Mouse (Mus musculus): ENCODE results near the gene Card19. TPM values are rescaled to one million over a fixed set of nuclear protein-coding genes. Genes with fewer than 3 reads are reported as not detected.

Gene Card19
- polyA plus RNA-seq, 1 experiment from 2014 or later = 34.4 TPM

DNA sequence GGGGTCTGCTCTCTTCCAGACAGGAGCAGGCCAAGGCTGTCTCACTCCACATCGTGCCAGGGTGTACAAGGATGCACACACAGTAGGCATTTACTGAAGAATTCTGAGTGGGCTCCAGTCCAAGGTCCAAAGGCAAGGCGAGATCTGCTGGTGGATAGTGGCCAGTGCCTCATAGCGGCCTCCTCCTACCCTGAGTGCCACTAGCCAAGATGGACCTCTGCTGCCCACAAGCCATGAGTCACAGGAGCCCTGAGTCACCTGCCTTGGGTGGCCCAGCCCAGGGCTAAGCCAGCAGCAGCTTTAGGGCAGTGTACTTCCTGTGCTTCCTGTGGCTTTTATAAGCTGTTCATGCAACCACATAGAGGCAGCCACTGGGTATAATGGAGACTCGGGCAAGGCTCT, 2.3 kb downstream of the Card19 start:
- Histone ChIP-seq H3K4me1 (ENCODE audit: control insufficient read depth, insufficient read depth, low read length) (peaks cover 2% of the 10 kb centered on the region; the same call in 1 of the 2 replicates), H3K36me3 (replicated peaks; ENCODE audit: control insufficient read depth, insufficient read depth, low read depth, low read length) (no peaks in the 10 kb centered on the region), H3K4me3 (ENCODE audit: low read depth, low read length) (no peak overlapping the region), H3K9ac (replicated peaks; ENCODE audit: low read length) (no peak overlapping the region), H3K9me3 (replicated peaks; ENCODE audit: control insufficient read depth, low read length) (no peaks in the 10 kb centered on the region), H3K27ac (replicated peaks; ENCODE audit: low read depth, low read length) (no peak overlapping the region), H3K4me2 (ENCODE audit: low read depth, low read length) (no peak overlapping the region), H3K27me3 (ENCODE audit: control insufficient read depth, insufficient read depth, low read length) (no peaks in the 10 kb centered on the region)
- ATAC-seq (replicated peaks; ENCODE audit: insufficient number of reproducible peaks, low FRiP score, low TSS enrichment, low read depth) (no peak), DNase-seq (ENCODE audit: low spot score) (no peak)
- 73% methylated on average over 4 of the region's 4 CpGs for WGBS

DNA sequence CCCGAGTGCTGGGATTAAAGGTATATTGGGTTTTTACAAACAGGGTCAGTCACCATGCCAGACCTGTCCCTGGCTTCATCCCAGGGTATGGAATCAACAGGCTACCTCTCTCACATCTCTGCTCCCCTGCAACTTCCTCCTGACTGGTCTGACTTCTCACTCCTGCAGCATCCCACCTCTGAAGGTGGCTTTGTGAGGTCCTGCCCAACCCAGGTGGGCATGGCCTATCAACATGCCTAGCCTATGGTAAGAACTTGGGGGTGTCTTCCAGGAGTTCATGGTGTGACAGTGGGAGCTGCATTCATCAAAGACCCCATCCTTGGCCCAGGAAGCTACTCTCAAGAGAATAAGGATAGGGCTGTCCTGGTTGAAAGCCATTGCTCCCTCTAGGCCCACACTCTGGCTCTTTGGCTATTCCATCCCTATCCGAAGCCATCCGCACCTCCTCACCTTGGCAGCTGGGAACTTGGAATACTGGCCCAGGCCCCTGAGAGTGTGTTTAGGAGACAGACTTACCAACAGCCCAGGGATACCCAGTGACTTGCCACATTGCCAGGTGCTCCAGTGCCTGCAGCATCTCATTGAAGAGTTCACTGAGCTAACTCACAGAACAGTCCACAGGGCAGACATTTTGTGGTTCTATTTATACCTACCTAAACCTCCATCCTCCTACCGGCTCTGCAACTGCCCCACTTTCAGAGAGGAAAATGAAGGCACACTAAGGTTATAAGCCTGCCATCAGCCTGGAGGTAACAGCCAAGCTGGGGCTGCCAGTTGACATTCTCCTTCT, 2.9 kb downstream of the Card19 start:
- ATAC-seq (replicated peaks; ENCODE audit: insufficient number of reproducible peaks, low FRiP score, low TSS enrichment, low read depth) = no peak
- WGBS = 81% methylated on average over 4 of the region's 4 CpGs
- no peak for DNase-seq (ENCODE audit: low spot score)
- Histone ChIP-seq H3K9ac (replicated peaks; ENCODE audit: low read length) (no peak overlapping the region), H3K27me3 (ENCODE audit: control insufficient read depth, insufficient read depth, low read length) (no peaks in the 10 kb centered on the region), H3K9me3 (replicated peaks; ENCODE audit: control insufficient read depth, low read length) (no peaks in the 10 kb centered on the region), H3K36me3 (replicated peaks; ENCODE audit: control insufficient read depth, insufficient read depth, low read depth, low read length) (no peaks in the 10 kb centered on the region), H3K4me1 (ENCODE audit: control insufficient read depth, insufficient read depth, low read length) (peaks cover 2% of the 10 kb centered on the region; the same call in 1 of the 2 replicates), H3K27ac (replicated peaks; ENCODE audit: low read depth, low read length) (no peak overlapping the region), H3K4me3 (ENCODE audit: low read depth, low read length) (no peak overlapping the region), H3K4me2 (ENCODE audit: low read depth, low read length) (no peak overlapping the region)

DNA sequence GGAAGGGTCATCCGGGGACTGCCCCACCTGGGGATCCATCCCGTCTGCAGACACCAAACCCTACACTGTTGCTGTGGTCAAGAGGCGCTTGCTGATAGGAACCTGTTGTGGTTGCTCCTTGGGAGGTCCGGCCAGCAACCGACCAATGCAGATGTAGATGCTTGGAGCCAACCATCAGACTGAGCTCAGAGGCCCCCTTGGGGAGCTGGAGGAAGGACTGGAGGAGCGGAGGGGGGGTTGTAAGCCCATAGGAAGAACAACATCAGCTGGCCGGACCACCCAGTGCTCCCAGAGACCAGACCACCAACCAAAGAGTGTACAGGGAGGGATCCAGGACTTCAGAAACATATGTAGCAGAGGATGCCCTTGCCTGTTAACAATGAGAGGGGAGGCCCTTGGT, 6.5 kb downstream of the Card19 start:
- no peaks in the 10 kb centered on the region for H3K36me3 ChIP-seq (replicated peaks; ENCODE audit: control insufficient read depth, insufficient read depth, low read depth, low read length)
- H3K4me2 ChIP-seq (ENCODE audit: low read depth, low read length) = no peak overlapping the region
- no peak overlapping the region for H3K4me3 ChIP-seq (ENCODE audit: low read depth, low read length)
- DNase-seq (ENCODE audit: low spot score) (no peak), ATAC-seq (replicated peaks; ENCODE audit: insufficient number of reproducible peaks, low FRiP score, low TSS enrichment, low read depth) (no peak)
- H3K9ac ChIP-seq (replicated peaks; ENCODE audit: low read length) = no peak overlapping the region
- no peak overlapping the region for H3K27ac ChIP-seq (replicated peaks; ENCODE audit: low read depth, low read length)
- H3K27me3 ChIP-seq (ENCODE audit: control insufficient read depth, insufficient read depth, low read length) = no peaks in the 10 kb centered on the region
- WGBS = 65% methylated on average over 7 of the region's 7 CpGs
- no peaks in the 10 kb centered on the region for H3K9me3 ChIP-seq (replicated peaks; ENCODE audit: control insufficient read depth, low read length)
- H3K4me1 ChIP-seq (ENCODE audit: control insufficient read depth, insufficient read depth, low read length) = no peaks in the 10 kb centered on the region

GRCm38 (mm10) chr13:49206341-49206740, 9.5 kb downstream of the Card19 start:
- H3K27ac ChIP-seq (replicated peaks; ENCODE audit: low read depth, low read length) = no peak overlapping the region
- no peaks in the 10 kb centered on the region for H3K9me3 ChIP-seq (replicated peaks; ENCODE audit: control insufficient read depth, low read length)
- H3K36me3 ChIP-seq (replicated peaks; ENCODE audit: control insufficient read depth, insufficient read depth, low read depth, low read length) = no peaks in the 10 kb centered on the region
- no peak overlapping the region for H3K4me3 ChIP-seq (ENCODE audit: low read depth, low read length)
- DNase-seq (ENCODE audit: low spot score) (no peak), ATAC-seq (replicated peaks; ENCODE audit: insufficient number of reproducible peaks, low FRiP score, low TSS enrichment, low read depth) (0 out of 2 replicates have a peak, but pooled peaks have one; percentile 2)
- 92% methylated on average over 2 of the region's 2 CpGs for WGBS
- no peaks in the 10 kb centered on the region for H3K4me1 ChIP-seq (ENCODE audit: control insufficient read depth, insufficient read depth, low read length)
- H3K4me2 ChIP-seq (ENCODE audit: low read depth, low read length) = no peak overlapping the region
- H3K27me3 ChIP-seq (ENCODE audit: control insufficient read depth, insufficient read depth, low read length) = no peaks in the 10 kb centered on the region
- H3K9ac ChIP-seq (replicated peaks; ENCODE audit: low read length) = no peak overlapping the region

DNA sequence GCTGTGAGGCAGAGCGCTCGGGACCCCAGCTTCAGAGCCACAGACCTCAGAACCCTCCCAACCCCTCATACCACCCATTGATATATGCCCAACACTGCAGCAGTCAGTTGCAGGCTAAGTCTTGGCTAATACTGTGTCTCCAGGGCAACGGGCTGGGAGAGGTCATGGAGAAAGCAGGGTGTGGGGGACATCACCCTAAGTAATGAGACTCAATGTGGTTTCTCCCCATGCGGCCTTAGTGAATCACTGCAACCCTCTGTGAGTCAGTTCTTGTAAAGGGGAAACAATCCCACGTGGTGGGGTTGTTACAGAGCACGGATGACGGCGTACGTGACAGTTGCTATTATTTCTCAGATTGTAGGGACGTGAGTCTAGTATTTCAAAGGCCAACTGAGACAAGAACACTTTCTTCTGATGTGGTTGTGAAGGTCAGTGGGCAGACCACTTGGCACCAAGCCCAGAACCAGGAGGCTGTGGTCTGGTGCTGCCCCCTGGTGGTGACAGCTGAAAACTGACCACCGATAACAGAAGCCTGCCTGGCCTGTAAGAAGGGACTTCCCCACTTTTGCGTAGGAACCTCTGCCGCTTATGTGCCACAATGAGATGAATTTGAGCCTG, 10.3 kb downstream of the Card19 start:
- Histone ChIP-seq H3K4me3 (ENCODE audit: low read depth, low read length) (no peak overlapping the region), H3K9ac (replicated peaks; ENCODE audit: low read length) (no peak overlapping the region), H3K4me1 (ENCODE audit: control insufficient read depth, insufficient read depth, low read length) (no peaks in the 10 kb centered on the region), H3K9me3 (replicated peaks; ENCODE audit: control insufficient read depth, low read length) (no peaks in the 10 kb centered on the region), H3K27ac (replicated peaks; ENCODE audit: low read depth, low read length) (no peak overlapping the region), H3K36me3 (replicated peaks; ENCODE audit: control insufficient read depth, insufficient read depth, low read depth, low read length) (no peaks in the 10 kb centered on the region), H3K4me2 (ENCODE audit: low read depth, low read length) (no peak overlapping the region), H3K27me3 (ENCODE audit: control insufficient read depth, insufficient read depth, low read length) (no peaks in the 10 kb centered on the region)
- ATAC-seq (replicated peaks; ENCODE audit: insufficient number of reproducible peaks, low FRiP score, low TSS enrichment, low read depth) (0 out of 2 replicates have a peak, but pooled peaks have one; percentile 22), DNase-seq (ENCODE audit: low spot score) (peak; percentile 80)
- 52% methylated on average over 13 of the region's 13 CpGs for WGBS

- ATAC-seq (replicated peaks; ENCODE audit: insufficient number of reproducible peaks, low FRiP score, low TSS enrichment, low read depth) (no peak), DNase-seq (ENCODE audit: low spot score) (no peak)
- no peaks in the 10 kb centered on the region for H3K4me1 ChIP-seq (ENCODE audit: control insufficient read depth, insufficient read depth, low read length)
- H3K9me3 ChIP-seq (replicated peaks; ENCODE audit: control insufficient read depth, low read length) = no peaks in the 10 kb centered on the region
- no peak overlapping the region for H3K4me3 ChIP-seq (ENCODE audit: low read depth, low read length)
- no peak overlapping the region for H3K9ac ChIP-seq (replicated peaks; ENCODE audit: low read length)
- no peak overlapping the region for H3K27ac ChIP-seq (replicated peaks; ENCODE audit: low read depth, low read length)
- H3K4me2 ChIP-seq (ENCODE audit: low read depth, low read length) = no peak overlapping the region
- WGBS = 91% methylated on average over 7 of the region's 7 CpGs
- no peaks in the 10 kb centered on the region for H3K36me3 ChIP-seq (replicated peaks; ENCODE audit: control insufficient read depth, insufficient read depth, low read depth, low read length)
- no peaks in the 10 kb centered on the region for H3K27me3 ChIP-seq (ENCODE audit: control insufficient read depth, insufficient read depth, low read length)
Measured at GRCm38 (mm10) chr13:49202556-49202955, 13.3 kb downstream of the Card19 start.

DNA sequence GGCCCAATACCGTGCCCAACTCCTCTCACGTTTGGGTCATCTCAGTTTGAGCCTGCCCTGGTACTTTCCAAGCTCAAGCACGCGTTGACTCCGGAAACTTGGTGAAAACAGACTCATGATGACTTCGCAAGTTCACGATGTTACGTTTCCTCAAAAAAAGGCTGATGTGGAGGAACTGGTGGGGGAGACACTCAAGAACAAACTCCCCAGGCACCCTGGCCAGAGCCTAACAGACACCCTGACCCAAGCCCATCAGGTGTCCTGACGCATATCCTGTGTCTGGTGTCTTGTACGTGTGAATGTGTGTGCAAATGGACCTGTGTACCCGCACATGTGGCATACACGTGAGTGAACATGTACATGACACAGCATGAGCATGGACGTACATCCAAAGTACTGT, 15.1 kb downstream of the Card19 start:
- Histone ChIP-seq H3K27ac (replicated peaks; ENCODE audit: low read depth, low read length) (no peak overlapping the region), H3K4me2 (ENCODE audit: low read depth, low read length) (no peak overlapping the region), H3K9ac (replicated peaks; ENCODE audit: low read length) (no peak overlapping the region), H3K27me3 (ENCODE audit: control insufficient read depth, insufficient read depth, low read length) (no peaks in the 10 kb centered on the region), H3K9me3 (replicated peaks; ENCODE audit: control insufficient read depth, low read length) (no peaks in the 10 kb centered on the region), H3K4me1 (ENCODE audit: control insufficient read depth, insufficient read depth, low read length) (no peaks in the 10 kb centered on the region), H3K36me3 (replicated peaks; ENCODE audit: control insufficient read depth, insufficient read depth, low read depth, low read length) (no peaks in the 10 kb centered on the region; the same call in 1 of the 2 replicates), H3K4me3 (ENCODE audit: low read depth, low read length) (no peak overlapping the region)
- no peak for ATAC-seq (replicated peaks; ENCODE audit: insufficient number of reproducible peaks, low FRiP score, low TSS enrichment, low read depth)
- no peak for DNase-seq (ENCODE audit: low spot score)
- WGBS = 89% methylated on average over 13 of the region's 13 CpGs

- DNase-seq (ENCODE audit: low spot score) = no peak
- ATAC-seq (replicated peaks; ENCODE audit: insufficient number of reproducible peaks, low FRiP score, low TSS enrichment, low read depth) = no peak
- Histone ChIP-seq H3K27ac (replicated peaks; ENCODE audit: low read depth, low read length) (no peak overlapping the region), H3K9me3 (replicated peaks; ENCODE audit: control insufficient read depth, low read length) (no peaks in the 10 kb centered on the region), H3K4me1 (ENCODE audit: control insufficient read depth, insufficient read depth, low read length) (no peaks in the 10 kb centered on the region), H3K4me2 (ENCODE audit: low read depth, low read length) (no peak overlapping the region), H3K9ac (replicated peaks; ENCODE audit: low read length) (no peak overlapping the region), H3K36me3 (replicated peaks; ENCODE audit: control insufficient read depth, insufficient read depth, low read depth, low read length) (no peaks in the 10 kb centered on the region; the same call in 1 of the 2 replicates), H3K27me3 (ENCODE audit: control insufficient read depth, insufficient read depth, low read length) (no peaks in the 10 kb centered on the region), H3K4me3 (ENCODE audit: low read depth, low read length) (no peak overlapping the region)
- 93% methylated on average over 7 of the region's 7 CpGs for WGBS
Measured at GRCm38 (mm10) chr13:49199891-49200290, 15.9 kb downstream of the Card19 start.

Measured in embryonic facial prominence, embryonic 11.5 days (tissue).